Mouse (Mus musculus) c-Kit-positive CD71-positive TER-119-negative erythroid progenitor cells, embryonic 14.5 days (primary cell): ENCODE results near the gene Oard1.

Experiments used
- DNase-seq: peaks from one replicate; pipeline ENCODE4 v3.0.0-alpha.2; 2013; ENCODE audit warnings: low read depth

Oard1 gene

GRCm38 (mm10) chr17:48408526-48409291 lies 1.1 kb upstream of the Oard1 start:
- peak; percentile 65 for DNase-seq

DNA sequence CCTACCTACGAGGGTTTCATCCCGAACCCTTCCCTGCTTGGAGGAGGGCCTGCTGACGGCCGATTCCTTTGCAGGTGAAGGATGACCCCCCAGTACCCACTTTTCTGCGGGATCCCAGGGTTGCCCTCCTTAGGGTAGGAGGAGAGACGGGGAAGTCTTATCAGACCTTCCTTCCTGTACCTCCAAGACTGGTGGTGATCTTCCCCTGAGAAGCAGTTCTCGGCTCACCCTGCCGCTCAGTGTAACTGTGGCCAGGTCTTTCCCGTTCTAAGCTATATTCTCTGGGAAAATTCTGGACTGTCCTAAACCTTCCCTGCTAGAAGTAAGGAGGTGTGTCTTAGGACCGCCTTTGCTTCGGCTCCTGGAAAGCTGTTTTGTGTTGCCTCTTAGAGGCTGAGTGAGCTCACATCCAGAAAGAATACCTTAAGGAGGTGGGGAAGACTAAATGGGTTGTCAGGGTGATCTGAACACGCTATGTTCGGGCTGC lies 528 bp downstream of the Oard1 start:
- no peak for DNase-seq

GRCm38 (mm10) chr17:48411241-48411640 lies 1.4 kb downstream of the Oard1 start:
- no peak for DNase-seq

DNA sequence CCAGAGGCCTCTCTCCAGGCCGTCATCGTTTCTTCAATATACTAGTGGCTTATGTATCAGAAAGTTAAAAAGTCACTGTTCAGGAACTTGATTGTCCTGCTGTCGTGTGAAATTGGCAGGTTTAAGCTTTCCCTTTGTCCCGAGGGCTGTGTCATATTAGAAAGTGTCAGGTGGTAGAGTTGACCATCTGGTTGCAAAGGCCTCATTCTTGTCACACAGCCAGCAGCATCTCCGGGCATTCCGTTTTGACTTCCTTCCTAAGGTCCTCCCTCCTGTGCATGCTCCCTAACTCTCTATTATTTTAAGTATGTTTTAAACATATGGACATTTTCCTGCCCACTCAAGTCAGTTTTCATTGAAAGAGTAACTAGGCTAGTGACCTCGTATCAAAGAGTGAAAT lies 6.2 kb downstream of the Oard1 start:
- no peak for DNase-seq

GRCm38 (mm10) chr17:48416425-48417195 lies 6.8 kb downstream of the Oard1 start:
- DNase-seq, result no peak

- no peak for DNase-seq
These were observed 7.7 kb downstream of the Oard1 start for GRCm38 (mm10) chr17:48417521-48417920.

DNA sequence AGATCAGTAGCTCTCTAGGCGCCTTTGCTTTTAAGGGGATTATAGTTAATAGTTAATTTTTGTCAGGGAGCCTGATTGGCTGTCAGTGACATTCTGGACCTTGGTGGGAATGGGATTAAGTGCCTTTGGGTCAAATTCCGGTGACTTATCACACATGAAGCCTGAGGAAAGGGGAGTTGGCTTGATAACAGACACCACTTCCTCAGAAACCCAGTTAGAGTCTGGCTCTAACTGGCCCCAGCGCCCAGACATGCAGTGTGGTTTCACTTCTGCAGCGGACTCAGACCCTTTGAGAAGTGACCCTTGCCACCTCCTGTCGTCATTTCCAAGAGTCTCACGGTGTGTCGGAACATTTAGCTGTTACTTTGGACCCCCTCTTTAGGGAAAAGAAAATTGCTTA lies 8.4 kb downstream of the Oard1 start:
- DNase-seq, result no peak

- no peak for DNase-seq
These were observed 9.0 kb downstream of the Oard1 start for GRCm38 (mm10) chr17:48418781-48419180.

DNA sequence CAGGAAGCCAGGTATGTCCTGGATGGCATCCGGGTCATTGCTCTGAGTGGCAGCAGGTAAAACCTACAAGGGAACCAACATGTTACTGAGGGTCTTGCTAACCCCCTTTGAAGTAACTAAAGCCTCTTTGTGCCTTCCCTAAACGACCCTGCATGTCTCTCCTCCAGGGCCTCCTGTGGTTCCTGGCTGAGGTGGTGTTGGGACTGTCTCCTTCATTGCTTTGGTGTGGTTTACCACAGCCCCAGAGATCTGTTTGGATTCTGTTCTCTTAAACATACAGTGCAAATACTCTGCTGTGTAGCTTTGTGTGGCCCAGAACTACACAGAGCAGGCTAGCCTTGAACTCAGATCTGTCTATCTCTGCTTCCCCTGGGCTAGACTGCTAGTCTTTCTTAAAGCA lies 9.8 kb downstream of the Oard1 start:
- DNase-seq, result no peak

DNA sequence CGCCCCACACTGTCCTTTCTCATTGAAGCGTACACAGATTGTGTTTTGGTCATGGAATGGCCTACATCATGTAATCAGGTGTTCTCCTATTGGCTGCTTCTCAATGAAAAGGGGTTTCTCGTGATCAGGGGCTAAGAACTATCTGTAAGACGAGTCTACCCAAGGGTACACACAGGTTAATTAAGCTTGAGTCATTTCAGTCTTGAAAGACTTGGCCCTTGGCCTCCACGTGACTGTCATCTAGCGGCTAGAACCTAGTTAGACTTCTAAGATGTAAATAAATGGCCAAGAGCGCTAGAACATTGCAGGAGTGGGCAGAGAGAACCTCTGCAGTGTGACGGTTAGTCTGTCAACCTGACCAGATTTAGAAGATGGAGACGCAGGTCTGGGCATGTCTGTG lies 14.4 kb downstream of the Oard1 start:
- DNase-seq, result no peak

GRCm38 (mm10) chr17:48425823-48426612 lies 16.2 kb downstream of the Oard1 start:
- no peak for DNase-seq

- no peak for DNase-seq
These were observed 17.4 kb downstream of the Oard1 start for GRCm38 (mm10) chr17:48426991-48427750.

DNA sequence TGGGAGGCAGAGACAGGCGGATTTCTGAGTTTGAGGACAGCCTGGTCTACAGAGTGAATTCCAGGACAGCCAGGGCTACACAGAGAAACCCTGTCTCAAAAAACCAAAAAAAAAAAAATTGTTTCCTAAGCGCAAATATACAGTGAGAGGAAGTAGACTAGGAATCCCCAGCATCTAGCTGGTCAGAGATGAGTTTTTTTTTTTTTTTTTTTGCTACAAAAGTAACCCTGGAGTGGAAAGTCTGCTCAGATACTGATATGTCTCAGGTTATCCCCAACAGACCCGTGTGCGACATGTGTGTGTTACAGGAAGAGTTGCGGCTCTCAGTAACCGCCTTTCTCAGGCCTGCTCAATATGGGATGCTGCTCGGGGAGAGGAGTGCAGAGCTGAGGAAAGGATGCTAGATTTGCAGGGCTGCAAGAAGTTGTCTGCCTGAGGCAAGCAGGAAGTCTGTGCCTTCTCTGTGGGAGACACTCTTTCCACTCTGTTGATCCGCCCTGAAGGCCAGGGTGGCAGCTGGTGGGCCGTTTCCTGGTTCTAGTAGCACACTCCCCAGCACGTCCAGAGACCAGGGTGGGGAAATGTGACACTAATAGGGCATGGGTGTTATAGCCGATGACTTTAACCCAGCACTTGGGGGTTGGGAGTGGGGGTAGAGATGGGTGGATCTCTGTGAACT lies 18.2 kb downstream of the Oard1 start:
- no peak for DNase-seq

DNA sequence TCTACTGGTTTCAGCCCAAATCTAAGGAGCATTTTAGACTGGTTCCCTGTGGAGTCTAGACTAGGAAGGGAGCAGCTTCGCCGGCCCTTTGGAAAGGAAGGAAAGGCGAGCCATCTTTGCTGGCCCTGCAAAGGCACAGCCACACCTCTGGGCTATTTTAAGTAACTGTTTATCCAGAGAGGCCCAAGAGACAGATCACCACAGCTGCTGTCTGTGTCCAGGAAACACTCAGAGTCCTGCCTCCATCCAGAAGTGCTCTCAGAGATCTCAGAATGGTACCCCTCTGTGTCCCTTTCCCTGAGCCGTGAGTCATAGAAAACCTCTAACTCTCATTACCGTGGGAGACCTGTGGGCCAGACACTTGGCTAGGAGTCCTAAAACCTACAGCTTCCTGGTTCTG lies 20.6 kb downstream of the Oard1 start:
- DNase-seq, result no peak

- DNase-seq, result no peak
These were observed 21.2 kb downstream of the Oard1 start for GRCm38 (mm10) chr17:48431054-48431453.

GRCm38 (mm10) chr17:48432158-48432980 lies 22.6 kb downstream of the Oard1 start, which contains the start of gene Apobec2:
Gene Apobec2, minus strand, starts transcription at chr17:48432930.
- no peak for DNase-seq

GRCm38 (mm10) chr17:48433006-48433655 lies 23.3 kb downstream of the Oard1 start:
- no peak for DNase-seq

DNA sequence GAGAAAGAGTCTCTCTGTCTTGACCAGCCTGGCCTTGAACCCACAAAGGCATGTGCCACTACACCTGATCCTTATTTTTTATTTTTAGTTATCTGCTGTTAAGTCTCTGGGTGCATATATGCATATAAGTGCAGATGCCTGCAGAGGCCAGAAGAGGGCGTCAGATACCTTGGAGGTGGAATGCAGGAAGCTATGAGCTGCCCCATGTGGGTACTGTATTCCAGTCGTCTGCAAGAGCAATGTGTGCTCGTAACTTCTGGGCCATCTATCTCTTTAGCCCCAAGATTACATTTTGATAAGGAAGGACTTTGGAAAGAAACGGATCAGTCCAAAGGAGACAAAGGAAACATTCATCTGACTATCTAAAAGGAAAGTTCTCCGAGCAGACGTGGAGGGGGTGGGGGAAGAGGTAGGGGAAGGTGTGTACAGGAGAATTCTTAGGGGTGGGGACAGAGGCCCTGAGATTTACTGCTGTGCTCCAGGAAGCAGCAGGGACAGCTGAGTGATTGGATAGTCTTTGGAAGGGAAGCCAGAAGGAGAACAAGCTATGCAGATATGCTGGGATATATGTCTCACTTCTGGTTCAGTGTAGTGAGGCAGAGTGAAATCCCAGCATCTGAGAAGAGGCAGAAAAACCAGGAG lies 24.0 kb downstream of the Oard1 start:
- no peak for DNase-seq

GRCm38 (mm10) chr17:48434479-48434878 lies 24.7 kb downstream of the Oard1 start:
- DNase-seq, result no peak
